Mouse (Mus musculus) cerebellum, adult 8-10 months (tissue): ENCODE measurements around the gene Ndufa6.
"Not testable (repeated sequence)": the region's sequence is repeated elsewhere in the genome, so short reads cannot be mapped to it uniquely, and the experiment has no call there.

ENCODE experiments used
- DNase-seq: peaks from one replicate; pipeline ENCODE4 v3.0.0; 2022

The Ndufa6 gene

DNA sequence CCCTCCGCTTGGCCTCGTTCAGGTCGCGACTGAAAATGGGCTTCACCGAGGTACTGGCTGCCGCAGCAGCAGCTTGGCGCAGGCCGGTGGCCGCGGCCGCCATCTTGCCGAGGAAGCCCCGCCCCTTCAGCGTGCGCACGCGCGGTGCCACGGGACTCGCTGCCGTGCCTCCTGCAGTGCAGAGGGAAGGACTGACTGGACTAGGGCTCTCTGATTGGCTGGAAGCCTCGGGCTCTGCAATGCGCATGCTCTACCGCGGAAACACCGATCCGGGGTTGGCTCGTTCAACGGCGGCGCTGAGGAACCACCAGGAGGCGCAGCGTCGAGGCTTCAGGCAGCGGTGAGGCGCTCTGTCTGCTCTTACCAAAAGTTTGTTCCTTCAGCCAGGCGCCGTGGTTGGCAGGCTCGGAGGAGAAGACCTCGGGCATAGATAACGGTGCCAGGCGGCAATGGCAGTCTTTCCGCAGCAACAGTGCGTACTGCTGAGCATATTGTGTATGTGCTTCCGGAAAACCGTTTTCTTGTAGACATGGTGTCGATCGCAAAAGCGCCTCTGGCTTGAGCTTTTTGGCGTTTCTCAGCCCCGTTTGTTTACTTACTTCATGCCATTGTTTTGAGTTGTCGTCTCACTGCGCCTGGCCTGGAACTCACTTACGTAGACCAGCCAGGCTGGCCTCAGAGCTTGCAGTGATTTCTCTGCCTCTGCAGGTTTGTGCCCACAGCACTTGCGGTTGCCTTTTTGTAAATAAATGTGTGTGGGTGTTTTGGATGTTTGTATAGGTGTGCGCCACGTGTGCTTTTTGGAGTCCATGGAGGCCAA is at the start of gene Ndufa6:
Gene Ndufa6, minus strand, starts transcription at position 197 of the 820 bp plus-strand sequence.
- peak; percentile 97 for DNase-seq

DNA sequence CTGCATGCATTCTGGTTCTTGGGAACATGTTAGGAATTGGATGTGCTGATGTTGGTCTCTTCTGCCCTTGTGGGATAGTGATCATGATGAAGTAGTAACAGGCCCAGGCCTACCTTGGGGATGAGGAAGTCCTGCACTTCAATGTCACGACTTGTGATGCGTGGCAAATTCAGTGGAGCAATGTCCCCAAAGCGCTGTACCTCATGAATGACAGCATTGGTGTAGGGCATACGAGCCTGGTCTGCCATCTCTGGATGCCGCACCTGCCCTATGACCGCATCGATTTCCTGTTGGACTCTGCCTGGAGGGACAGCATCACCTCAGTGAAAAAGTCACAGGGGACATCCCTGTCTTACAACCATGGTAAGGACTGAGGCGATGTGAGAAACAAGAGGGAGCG is 49.5 kb upstream of the Ndufa6 start:
- no peak for DNase-seq

DNA sequence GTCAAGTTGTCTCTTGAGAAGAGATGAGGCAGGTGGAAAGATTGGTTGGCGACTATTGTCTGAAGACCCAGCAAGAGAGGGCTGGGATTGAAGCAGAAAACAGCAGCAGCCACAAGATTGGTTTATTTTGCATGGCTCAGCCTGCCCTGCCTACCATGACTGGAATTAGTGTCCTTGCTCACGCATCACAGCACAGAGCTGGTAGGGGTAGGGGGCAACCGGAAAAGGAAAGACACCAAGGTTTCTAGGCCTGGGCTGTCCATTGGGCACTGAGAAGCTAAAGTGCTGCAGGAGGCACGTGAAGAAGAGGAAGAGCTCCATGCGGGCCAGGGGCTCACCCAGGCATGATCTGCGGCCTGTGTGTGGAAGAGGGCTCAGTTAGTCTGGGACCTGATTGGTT is 48.6 kb upstream of the Ndufa6 start:
- no peak for DNase-seq

DNA sequence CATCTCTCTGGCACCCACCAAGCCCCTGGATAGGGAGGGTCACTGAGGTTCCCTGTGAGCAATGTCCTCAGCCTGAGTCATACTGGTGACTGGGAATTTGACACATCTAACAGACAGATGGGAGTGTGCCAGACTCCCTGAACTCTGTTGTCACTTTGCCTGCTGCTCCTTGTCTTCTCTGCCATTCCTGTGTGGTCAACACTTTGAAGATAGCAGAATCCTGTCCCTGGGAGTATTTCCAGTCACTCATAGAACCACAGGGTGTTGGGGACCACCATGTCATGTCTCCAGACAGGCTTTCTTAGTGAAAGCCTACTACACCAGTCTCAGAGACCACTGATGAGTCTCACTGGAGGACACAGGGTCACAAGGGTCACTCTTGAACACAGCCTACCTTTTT is 48.0 kb upstream of the Ndufa6 start:
- DNase-seq, result no peak

DNA sequence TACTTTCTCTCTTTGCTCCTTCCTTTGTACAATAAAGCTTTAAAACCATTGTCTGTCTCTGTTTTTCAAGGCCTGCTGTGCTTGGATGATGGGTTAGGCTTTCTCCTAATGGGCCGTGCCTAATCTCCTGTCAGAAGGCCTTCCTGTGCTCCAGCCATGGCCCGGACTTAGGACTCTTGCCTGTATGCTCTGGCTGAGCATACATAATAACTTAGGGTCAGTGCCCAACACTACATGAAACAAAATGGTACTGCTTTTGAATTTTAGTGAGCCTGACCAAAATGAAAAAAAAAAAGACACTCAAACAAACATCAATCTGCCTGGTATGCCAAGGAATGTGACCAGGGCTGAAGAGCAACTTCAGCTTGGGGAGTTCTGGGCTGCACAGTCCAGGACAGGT is 47.4 kb upstream of the Ndufa6 start:
- DNase-seq, result no peak

DNA sequence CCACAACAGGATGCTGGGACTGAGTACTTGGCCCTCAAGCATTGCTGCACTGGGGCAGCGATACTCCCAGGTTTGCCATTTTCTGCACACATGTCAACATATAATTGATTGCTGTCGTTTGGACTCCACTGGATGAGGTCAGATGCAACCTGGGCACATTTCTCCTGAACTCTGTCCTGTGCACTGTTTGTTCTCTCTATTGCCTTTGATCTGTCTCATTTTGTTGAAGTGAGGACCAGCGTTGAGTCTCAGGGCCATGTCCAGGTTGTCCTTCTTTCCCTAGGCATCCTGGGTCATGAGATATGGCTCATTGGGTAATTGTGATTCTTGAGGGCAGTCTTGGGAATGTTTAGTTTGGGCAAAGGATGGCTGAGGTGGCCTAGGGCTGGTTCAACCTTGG is 41.8 kb upstream of the Ndufa6 start:
- not testable (repeated sequence) for DNase-seq

DNA sequence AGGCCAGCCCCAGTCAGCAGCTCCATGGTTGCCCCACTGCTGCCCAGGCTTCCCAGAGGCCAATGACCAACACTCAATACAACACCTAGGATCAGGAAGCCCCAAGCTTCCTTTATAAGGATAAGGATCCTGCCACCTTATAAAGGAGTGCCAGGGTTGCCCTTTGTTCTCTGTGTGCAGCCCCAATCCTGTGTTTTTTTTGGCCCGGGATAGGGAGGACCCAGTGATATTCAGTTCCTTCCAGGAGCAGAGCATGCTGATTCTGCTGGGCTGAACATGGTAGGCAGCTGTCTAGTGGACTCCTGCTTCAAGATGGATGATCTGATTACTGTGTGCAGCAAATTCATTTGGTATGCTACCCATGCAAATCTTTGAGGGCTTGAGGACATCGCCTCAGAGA is 39.8 kb upstream of the Ndufa6 start, which contains the start of gene Cyp2d11:
Gene Cyp2d11, minus strand, starts transcription at position 101 of the 400 bp plus-strand sequence.
- not testable (repeated sequence) for DNase-seq

DNA sequence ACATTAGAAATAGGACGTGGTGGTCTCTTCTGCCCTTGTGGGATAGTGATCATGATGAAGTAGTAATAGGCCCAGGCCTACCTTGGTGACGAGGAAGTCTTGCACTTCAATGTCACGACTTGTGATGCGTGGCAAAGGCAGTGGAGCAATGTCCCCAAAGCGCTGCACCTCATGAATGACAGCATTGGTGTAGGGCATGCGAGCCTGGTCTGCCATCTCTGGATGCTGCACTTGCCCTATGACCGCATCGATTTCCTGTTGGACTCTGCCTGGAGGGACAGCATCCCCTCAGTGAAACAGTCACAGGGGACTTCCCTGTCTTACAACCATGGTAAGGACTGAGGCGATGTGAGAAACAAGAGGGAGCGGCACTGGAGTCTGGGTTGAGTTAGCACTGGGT is 35.8 kb upstream of the Ndufa6 start:
- DNase-seq, result not testable (repeated sequence)

DNA sequence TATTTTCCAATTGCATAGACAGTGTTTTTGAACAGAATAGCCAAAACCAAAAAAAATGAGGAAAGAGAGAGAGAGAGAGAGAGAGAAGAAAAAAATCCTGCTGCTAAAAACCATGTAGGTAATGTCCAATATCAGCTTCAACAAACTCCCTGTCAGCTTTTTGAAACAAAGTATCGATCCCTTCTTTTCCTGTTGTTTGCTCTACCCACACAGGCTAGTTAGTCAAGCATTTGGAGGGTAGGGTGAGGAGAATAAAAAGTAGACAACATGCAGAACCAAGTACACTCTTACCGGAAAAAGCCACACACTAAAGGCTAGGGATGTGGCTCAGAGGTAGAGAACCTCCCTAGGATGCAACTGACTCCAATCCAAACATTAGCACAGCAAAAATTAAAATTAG is 31.6 kb upstream of the Ndufa6 start:
- DNase-seq, result no peak

DNA sequence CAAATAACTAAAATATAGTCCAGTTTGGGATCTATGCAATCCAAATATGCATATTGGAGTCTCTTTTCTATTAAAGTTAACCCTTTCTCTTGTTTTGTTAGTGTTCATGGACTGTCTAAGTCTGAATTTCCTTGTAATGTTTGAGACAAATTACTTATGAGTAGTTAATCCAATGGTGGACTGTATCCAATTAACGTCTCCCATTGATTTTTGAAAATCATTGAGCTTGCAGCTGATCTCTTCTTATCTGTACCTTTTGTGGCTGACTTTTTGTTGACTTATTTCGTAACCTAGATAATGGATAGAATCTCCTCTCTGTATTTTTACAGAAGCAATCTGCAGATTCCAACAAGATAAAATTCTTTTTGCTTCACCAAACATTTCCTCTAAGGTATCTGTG is 28.3 kb upstream of the Ndufa6 start:
- DNase-seq, result no peak

DNA sequence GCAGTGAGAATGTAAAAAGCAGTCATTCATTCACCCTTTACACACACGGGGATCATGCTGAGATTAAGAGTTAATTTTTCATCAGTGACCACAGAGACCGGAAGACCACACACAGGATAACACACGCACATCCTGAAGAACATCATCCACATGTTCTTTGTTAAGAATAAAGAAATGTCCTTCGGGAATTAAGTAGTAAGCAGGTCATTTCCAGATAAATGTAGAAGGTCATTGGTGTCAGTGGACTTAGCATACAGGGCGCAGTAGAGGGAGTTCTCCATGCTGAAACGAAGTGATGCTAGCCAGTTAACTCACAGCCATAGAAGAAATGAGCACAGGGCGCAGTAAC is 26.6 kb upstream of the Ndufa6 start:
- no peak for DNase-seq

DNA sequence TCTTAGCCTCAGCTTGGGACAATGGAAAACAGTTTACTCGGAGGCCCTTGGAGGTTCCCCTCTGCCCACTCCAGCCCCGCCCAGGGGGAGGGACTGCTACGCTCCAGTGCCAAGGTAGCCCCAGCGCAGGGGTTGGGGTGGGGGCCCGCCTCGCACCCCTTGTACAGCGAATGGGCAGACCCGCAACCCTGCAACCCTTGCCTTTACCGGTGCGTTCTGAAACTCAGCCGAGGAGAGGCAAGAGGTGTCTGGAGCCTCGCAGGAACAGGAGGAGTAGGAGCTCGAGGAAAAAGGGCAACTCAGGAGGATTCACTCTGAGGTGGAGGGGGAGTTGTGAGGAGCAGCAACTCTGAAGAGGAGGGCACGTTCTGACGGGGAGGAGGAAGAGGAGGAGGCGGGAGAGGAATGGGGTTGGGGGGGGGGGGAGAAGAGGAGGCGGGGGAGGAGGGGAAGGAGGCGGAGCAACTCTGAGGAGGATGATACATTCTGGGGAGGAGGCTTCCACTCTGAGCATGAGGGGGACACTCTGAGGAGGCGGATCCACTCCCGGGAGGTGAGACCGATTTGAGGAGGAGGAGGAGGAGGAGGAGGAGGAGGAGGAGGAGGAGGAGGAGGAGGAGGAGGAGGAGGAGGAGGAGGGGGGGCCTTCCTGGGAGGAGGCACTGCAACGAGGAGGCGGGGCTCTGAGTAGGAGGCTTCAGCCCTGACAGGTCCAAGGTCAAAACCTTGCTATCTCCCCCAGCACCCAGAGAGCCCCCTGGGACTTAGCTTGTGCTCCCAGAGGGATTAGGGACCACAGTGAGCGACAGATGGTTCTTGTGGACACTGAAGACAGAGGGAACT is 26.0 kb upstream of the Ndufa6 start, which contains the start of gene Cyp2d22:
Gene Cyp2d22, minus strand, starts transcription at position 390 of the 843 bp plus-strand sequence.
- peak; percentile 62 for DNase-seq

DNA sequence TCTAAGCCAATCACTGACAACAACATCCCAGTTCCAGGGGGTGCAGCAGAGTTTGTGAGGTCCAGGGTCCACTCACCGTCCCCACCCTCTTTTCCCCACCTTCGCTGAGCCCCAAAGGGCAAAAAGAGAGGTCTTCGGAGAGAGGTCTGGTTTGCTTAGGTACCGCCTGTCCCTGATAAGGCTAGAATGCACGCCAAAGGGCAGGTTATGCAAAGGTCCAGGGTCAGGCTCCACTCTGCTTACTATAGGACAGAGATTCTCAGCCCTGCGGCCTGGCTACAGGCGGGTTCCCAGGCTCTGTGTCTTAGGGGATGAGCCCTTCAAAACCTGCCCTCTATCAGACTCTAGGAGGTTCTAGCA is 25.4 kb upstream of the Ndufa6 start:
- DNase-seq, result no peak

DNA sequence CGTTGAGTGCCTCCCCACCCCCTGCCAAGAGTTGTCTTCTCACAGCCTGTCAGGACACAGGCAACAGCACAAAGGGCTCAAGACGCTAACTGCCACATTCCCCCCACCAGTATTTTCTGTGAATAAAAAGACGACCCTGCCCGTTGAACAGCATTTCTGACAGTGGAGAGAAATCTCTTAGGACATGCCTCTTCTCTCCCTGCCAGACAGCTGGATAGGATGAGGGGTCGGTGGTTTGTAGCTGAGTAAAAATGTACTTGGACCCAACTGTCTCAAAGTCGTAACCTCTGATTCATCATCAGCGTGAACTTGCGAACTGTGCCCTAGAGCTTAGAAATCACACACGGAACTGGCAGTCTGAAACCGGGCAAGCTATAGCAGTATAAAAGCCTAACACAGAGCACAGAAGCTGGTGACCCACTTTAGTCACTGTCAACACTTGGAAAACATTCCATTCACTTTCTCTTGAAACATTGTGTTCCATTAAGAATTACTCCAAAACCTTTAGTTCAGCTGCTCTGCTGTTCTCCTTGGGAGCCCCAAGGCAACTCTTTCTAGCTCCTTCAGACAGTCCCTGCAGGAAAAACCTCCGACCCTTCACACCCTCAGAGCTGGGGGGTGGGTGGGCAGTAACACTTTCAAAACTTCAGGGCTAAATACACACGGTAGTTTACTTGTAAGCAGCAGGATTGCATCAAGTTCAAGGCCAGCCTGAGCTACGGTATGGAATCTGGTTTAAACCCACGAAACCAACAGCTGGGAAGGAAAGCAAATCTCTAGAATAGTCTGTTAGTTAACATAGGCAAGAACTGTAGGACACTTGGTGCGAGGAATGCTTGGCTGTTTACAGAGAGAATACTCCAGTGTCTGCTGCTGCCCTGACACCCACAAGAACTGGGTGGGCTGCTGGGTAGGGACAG is 24.4 kb upstream of the Ndufa6 start:
- no peak for DNase-seq

DNA sequence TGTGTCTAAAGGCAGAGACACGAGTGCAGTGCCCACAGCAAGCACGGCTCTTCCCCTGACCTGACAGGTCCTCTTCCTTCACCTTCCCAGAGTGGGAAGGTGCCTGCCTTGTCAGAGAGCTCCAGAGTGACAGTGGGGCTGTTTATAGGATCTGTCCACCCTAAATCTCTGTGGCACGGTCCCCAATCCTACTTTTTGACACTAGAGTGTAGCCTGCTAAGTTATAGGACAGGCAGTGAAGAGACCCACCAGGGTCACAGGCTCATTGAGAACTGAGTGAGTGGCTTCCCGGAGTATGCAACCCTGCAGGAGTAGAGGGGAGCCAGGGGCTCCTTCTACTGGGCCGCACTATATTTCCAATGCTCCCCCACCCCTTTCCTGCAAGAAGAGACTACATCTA is 23.6 kb upstream of the Ndufa6 start:
- DNase-seq, result no peak

DNA sequence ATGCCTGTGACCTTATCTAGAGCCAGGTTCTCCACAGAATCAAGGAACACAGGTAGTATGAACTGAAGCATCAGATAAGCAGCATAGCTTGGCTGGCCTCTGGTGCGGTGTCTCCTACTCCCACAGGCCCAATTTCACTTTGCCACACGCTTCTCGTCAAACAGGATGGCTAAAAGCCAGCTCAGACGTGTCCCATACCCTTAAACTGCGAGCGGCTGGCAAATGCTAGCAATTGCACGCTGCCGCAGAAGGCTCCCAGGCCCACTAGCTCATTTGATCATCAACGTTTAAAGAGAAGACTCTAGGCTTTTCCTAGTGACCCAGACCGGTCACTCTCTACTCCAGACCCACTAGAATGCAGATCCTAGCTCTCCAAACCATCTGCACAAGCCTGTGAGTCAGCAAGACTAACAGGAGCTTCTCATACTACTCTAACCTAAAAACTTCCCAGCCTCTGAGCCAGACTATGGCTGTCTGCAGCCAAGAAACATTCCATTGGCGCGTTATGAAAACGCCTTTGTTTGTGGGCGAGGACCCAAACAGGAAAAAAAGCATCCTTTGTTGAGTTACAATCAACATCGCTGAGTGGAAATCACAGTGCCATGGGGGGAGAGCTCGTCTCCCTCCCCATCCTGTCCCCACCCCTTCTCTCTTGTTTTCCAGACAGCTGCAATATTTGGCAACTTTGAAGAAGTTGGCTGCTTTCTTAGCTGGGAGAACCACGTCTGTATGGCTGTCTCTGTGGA is 22.4 kb upstream of the Ndufa6 start:
- DNase-seq, result no peak

DNA sequence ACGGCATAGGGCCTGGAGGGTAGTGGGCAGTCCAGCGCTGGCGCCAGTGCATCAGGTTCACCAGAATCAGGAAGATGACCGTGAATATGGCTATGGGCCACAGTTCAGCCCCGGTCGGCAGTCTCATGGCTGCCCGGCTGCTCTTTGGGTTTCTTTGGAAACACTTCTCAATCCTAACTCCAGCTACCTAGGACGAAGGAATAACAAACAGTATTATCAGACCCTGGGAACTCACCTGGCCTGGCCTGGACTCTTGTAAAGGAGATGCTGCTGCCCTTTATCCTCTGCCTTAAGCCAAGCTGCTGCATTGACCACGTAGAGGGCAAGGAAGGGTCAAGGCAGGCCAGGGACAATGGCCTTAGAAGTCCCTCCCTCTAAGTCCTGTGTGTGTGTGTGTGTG is 21.7 kb upstream of the Ndufa6 start:
- no peak for DNase-seq

DNA sequence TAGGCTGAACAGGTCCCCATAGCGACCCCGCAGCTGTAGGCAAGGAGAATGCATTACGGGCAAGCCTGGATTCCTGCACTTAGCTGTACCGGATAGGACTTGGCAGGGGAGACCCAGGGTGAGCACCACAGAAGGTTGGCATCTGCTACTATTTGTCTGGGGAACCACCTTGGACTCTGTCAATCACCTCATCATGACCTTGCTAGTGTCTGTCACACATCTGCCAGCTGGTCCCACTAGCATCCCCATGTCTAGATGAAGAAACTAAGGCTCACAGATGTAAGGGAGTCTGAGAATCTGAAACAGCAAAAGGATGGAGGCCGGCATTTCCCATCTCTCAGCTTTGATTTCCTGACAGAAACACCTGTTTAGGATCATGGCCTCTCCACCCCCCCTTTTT is 20.3 kb upstream of the Ndufa6 start:
- no peak for DNase-seq

DNA sequence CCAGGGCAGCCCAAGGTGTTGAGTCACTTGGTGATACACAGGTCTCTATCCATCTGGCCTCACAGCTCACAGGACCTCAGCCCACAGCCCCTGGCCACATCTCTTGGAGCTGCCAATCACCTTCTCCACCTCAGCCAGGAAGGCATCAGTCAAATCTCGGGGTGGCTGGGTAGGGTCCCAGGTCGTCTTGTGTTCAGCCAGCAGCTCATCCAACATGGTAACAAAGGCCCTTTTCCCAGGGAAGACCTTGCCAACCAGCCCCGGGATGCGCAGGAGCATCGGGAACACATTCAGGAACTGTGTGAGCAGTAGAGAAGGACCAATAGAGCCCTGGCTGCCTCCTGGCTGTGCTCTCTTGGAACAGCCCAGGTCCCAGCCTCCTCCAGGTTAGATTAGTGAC is 18.9 kb upstream of the Ndufa6 start:
- DNase-seq, result no peak

DNA sequence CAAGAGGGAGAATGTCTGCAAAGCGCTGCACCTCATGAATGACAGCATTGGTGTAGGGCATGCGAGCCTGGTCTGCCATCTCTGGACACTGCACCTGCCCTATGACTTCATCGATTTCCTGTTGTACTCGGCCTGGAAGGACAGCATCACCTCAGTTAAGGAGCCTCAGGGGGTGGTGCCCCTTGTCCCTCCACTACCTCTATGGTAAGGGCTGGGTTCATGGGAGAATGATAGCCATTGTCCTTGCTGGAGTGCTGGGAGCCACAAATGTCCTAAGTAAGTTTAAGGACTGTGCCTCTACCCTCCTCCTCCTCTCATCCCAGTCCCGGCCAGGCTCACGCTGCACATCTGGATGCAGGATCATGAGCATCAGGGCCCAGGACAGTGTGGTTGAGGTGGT is 18.3 kb upstream of the Ndufa6 start:
- no peak for DNase-seq

DNA sequence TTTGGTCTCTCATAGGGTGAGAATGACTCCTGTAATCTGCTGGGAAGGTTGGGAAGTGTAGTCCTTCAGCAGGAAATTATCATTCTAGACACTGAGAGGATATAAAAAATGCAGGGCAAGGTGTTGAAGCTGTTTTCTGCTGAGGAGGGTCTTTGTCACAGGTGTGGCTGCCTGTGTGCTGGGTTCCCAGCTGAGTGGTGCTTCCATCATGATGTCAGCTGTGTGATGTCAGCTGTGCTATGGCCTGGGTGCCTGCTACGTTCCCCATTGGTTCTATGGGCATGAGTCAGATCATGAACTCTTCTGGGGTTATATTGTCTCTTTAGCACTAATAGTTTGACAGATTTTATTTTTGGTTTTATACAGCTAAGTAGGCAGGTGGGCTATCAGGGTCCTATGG is 14.7 kb upstream of the Ndufa6 start:
- DNase-seq, result no peak

DNA sequence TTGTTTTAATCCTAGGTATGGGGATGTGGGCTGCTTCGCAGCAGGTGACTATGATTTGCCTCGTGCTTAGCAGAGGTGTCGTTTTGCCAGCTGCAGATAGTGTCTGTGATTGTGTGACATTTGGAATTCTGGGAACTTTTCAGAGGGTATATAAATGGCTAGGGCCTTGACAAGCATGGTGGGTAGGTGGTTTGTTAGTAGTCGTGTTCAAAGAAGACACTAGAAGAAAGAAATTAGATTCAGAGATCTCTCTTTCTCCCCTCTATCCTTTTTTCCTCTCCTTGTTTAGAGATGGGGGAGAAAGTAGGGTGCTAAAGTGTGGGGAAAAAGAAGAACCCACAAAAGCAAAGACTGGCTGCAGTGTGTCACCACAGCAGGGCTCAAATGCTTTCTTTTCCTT is 14.0 kb upstream of the Ndufa6 start:
- no peak for DNase-seq
